Mouse (Mus musculus): ENCODE data around the gene Ephb2. TPM values are rescaled to one million over a fixed set of nuclear protein-coding genes. Genes with fewer than 3 reads are reported as not detected.

The Ephb2 gene
- polyA plus RNA-seq, 1 experiment: 16.8 TPM

- no peak overlapping the region for H3ac ChIP-seq (ENCODE audit: control insufficient read depth, insufficient read length, low read depth)
- TF ChIP-seq MAX (IDR thresholded peaks at IDR 0.05): no peak
- TF ChIP-seq CEBPB (IDR thresholded peaks at IDR 0.05; ENCODE audit: low read depth): no peak
- TF ChIP-seq MYOG (IDR thresholded peaks at IDR 0.05; ENCODE audit: control insufficient read depth, extremely low read depth, insufficient read length): no peak
- no peak for TF ChIP-seq CTCF (IDR thresholded peaks at IDR 0.05; ENCODE audit: control insufficient read depth, insufficient read depth, insufficient read length)
- no peak for TF ChIP-seq MYOD1 (IDR thresholded peaks at IDR 0.05; ENCODE audit: control insufficient read depth, insufficient read length, low read depth)
- no peak for TF ChIP-seq FOSL1 (IDR thresholded peaks at IDR 0.05; ENCODE audit: insufficient read depth, low read length, poor library complexity, severe bottlenecking)
- no peaks in the 10 kb centered on the region for H3K27me3 ChIP-seq (ENCODE audit: control insufficient read depth, insufficient read depth, insufficient read length)
- H3K79me2 ChIP-seq (ENCODE audit: control insufficient read depth, insufficient read depth): no peaks in the 10 kb centered on the region
- no peaks in the 10 kb centered on the region for H3K79me3 ChIP-seq (ENCODE audit: low read depth)
- H3K36me3 ChIP-seq (ENCODE audit: control insufficient read depth, insufficient read depth): no peaks in the 10 kb centered on the region
- H3K4me3 ChIP-seq (ENCODE audit: insufficient read depth, poor library complexity, severe bottlenecking): no peak overlapping the region
Measured at GRCm38 (mm10) chr4:136734210-136734803, 101.5 kb downstream of the Ephb2 start.

GRCm38 (mm10) chr4:136733217-136733865 lies 102.4 kb downstream of the Ephb2 start:
- TF ChIP-seq MYOD1 (IDR thresholded peaks at IDR 0.05; ENCODE audit: control insufficient read depth, insufficient read length, low read depth): no peak
- no peak for TF ChIP-seq USF1 (IDR thresholded peaks at IDR 0.05; ENCODE audit: low read depth)
- no peak for TF ChIP-seq CTCF (IDR thresholded peaks at IDR 0.05; ENCODE audit: control insufficient read depth, insufficient read depth, insufficient read length)
- TF ChIP-seq MYOG (IDR thresholded peaks at IDR 0.05; ENCODE audit: control insufficient read depth, extremely low read depth, insufficient read length): no peak
- no peak for TF ChIP-seq MAX (IDR thresholded peaks at IDR 0.05)
- TF ChIP-seq FOSL1 (IDR thresholded peaks at IDR 0.05; ENCODE audit: insufficient read depth, low read length, poor library complexity, severe bottlenecking): no peak
- no peak for TF ChIP-seq CEBPB (IDR thresholded peaks at IDR 0.05; ENCODE audit: low read depth)
- no peaks in the 10 kb centered on the region for H3K79me3 ChIP-seq (ENCODE audit: low read depth)

GRCm38 (mm10) chr4:136732536-136733121 lies 103.2 kb downstream of the Ephb2 start:
- H3K79me2 ChIP-seq (ENCODE audit: control insufficient read depth, insufficient read depth): no peaks in the 10 kb centered on the region
- H3ac ChIP-seq (ENCODE audit: control insufficient read depth, insufficient read length, low read depth): no peak overlapping the region
- no peaks in the 10 kb centered on the region for H3K79me3 ChIP-seq (ENCODE audit: low read depth)
- H3K27me3 ChIP-seq (ENCODE audit: control insufficient read depth, insufficient read depth, insufficient read length): no peaks in the 10 kb centered on the region
- H3K36me3 ChIP-seq (ENCODE audit: control insufficient read depth, insufficient read depth): no peaks in the 10 kb centered on the region
- TF ChIP-seq MYOD1 (IDR thresholded peaks at IDR 0.05; ENCODE audit: control insufficient read depth, insufficient read length, low read depth) (no peak), CEBPB (IDR thresholded peaks at IDR 0.05; ENCODE audit: low read depth) (no peak), MAX (IDR thresholded peaks at IDR 0.05) (no peak), CTCF (IDR thresholded peaks at IDR 0.05; ENCODE audit: control insufficient read depth, insufficient read depth, insufficient read length) (no peak), MYOG (IDR thresholded peaks at IDR 0.05; ENCODE audit: control insufficient read depth, extremely low read depth, insufficient read length) (no peak), USF1 (IDR thresholded peaks at IDR 0.05; ENCODE audit: low read depth) (no peak), FOSL1 (IDR thresholded peaks at IDR 0.05; ENCODE audit: insufficient read depth, low read length, poor library complexity, severe bottlenecking) (no peak)
- H3K4me3 ChIP-seq (ENCODE audit: insufficient read depth, poor library complexity, severe bottlenecking): no peak overlapping the region

More at GRCm38 (mm10) chr4:136733217-136733865, 102.4 kb downstream of the Ephb2 start:
- Histone ChIP-seq H3K79me2 (ENCODE audit: control insufficient read depth, insufficient read depth) (no peaks in the 10 kb centered on the region), H3K36me3 (ENCODE audit: control insufficient read depth, insufficient read depth) (no peaks in the 10 kb centered on the region), H3K27me3 (ENCODE audit: control insufficient read depth, insufficient read depth, insufficient read length) (no peaks in the 10 kb centered on the region), H3ac (ENCODE audit: control insufficient read depth, insufficient read length, low read depth) (no peak overlapping the region), H3K4me3 (ENCODE audit: insufficient read depth, poor library complexity, severe bottlenecking) (no peak overlapping the region)

- Histone ChIP-seq H3K79me3 (ENCODE audit: low read depth) (no peaks in the 10 kb centered on the region), H3K4me3 (ENCODE audit: insufficient read depth, poor library complexity, severe bottlenecking) (no peak overlapping the region), H3K36me3 (ENCODE audit: control insufficient read depth, insufficient read depth) (no peaks in the 10 kb centered on the region), H3ac (ENCODE audit: control insufficient read depth, insufficient read length, low read depth) (no peak overlapping the region), H3K79me2 (ENCODE audit: control insufficient read depth, insufficient read depth) (no peaks in the 10 kb centered on the region), H3K27me3 (ENCODE audit: control insufficient read depth, insufficient read depth, insufficient read length) (no peaks in the 10 kb centered on the region)
- no peak for TF ChIP-seq MAX (IDR thresholded peaks at IDR 0.05)
- TF ChIP-seq FOSL1 (IDR thresholded peaks at IDR 0.05; ENCODE audit: insufficient read depth, low read length, poor library complexity, severe bottlenecking): no peak
- no peak for TF ChIP-seq MYOG (IDR thresholded peaks at IDR 0.05; ENCODE audit: control insufficient read depth, extremely low read depth, insufficient read length)
- no peak for TF ChIP-seq CTCF (IDR thresholded peaks at IDR 0.05; ENCODE audit: control insufficient read depth, insufficient read depth, insufficient read length)
- no peak for TF ChIP-seq USF1 (IDR thresholded peaks at IDR 0.05; ENCODE audit: low read depth)
- TF ChIP-seq MYOD1 (IDR thresholded peaks at IDR 0.05; ENCODE audit: control insufficient read depth, insufficient read length, low read depth): no peak
- no peak for TF ChIP-seq CEBPB (IDR thresholded peaks at IDR 0.05; ENCODE audit: low read depth)
Measured at GRCm38 (mm10) chr4:136731761-136732160, 104.0 kb downstream of the Ephb2 start.

- no peak overlapping the region for H3K4me3 ChIP-seq (ENCODE audit: insufficient read depth, poor library complexity, severe bottlenecking)
- no peaks in the 10 kb centered on the region for H3K27me3 ChIP-seq (ENCODE audit: control insufficient read depth, insufficient read depth, insufficient read length)
- no peak overlapping the region for H3ac ChIP-seq (ENCODE audit: control insufficient read depth, insufficient read length, low read depth)
- H3K79me2 ChIP-seq (ENCODE audit: control insufficient read depth, insufficient read depth): no peaks in the 10 kb centered on the region
- no peaks in the 10 kb centered on the region for H3K79me3 ChIP-seq (ENCODE audit: low read depth)
- no peaks in the 10 kb centered on the region for H3K36me3 ChIP-seq (ENCODE audit: control insufficient read depth, insufficient read depth)
- no peak for TF ChIP-seq MYOG (IDR thresholded peaks at IDR 0.05; ENCODE audit: control insufficient read depth, extremely low read depth, insufficient read length)
- TF ChIP-seq MYOD1 (IDR thresholded peaks at IDR 0.05; ENCODE audit: control insufficient read depth, insufficient read length, low read depth): no peak
- TF ChIP-seq CEBPB (IDR thresholded peaks at IDR 0.05; ENCODE audit: low read depth): no peak
- TF ChIP-seq MAX (IDR thresholded peaks at IDR 0.05): no peak
- TF ChIP-seq USF1 (IDR thresholded peaks at IDR 0.05; ENCODE audit: low read depth): no peak
- TF ChIP-seq CTCF (IDR thresholded peaks at IDR 0.05; ENCODE audit: control insufficient read depth, insufficient read depth, insufficient read length): no peak
- TF ChIP-seq FOSL1 (IDR thresholded peaks at IDR 0.05; ENCODE audit: insufficient read depth, low read length, poor library complexity, severe bottlenecking): no peak
Measured at GRCm38 (mm10) chr4:136731008-136731609, 104.7 kb downstream of the Ephb2 start.

Measured in C2C12 (cell line).